Mouse (Mus musculus) erythroblast, adult 5-6 weeks (primary cell): ENCODE measurements around the gene Nrgn. TPM values are rescaled to one million over a fixed set of nuclear protein-coding genes. Genes with fewer than 3 reads are reported as not detected.

ENCODE experiments used
- ATAC-seq: replicated peaks from 2 replicates; pipeline ENCODE4 v1.8.0; 2016; ENCODE audit warnings: moderate number of reproducible peaks, mild to moderate bottlenecking, moderate TSS enrichment, inconsistent platforms; ENCODE audit not compliant: poor library complexity, low FRiP score, severe bottlenecking
- total RNA-seq, 2 experiments: library from RNA; stranded (forward) in 1 of 2; stranded (reverse) in 1 of 2; fragments of 150-400 nt in 1 of 2; fragments of 200-764, 138-1000 nt in 1 of 2; gene quantifications; 2 replicates each; pipeline versions ENCODE4 v1.2.3 to v1.2.4; 2015 to 2017; ENCODE audit warnings: low replicate concordance in 2 of 2

Gene Nrgn
- total RNA-seq, 2 experiments from 2014 or later: 1.7 to 2.9 TPM

DNA sequence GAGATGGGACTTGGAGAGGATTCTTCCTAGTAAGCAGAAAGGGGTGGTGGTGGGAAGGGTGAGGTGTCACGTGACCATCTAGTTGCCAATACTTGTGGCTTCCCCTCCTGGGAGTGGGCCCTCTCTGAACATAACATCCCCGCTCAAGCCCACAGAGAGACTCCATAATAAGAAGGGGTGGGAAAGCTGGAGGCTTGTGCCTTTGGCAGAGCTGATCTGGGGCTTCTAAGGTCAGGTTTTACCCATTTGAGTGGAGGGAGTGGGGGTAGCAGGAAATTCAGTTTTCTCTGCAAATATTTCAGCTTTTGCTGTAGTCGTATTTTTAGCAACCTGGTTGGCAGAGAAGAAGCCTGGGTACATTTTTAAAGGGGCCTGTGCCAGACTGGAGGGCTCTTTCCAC is 3.7 kb upstream of the Nrgn start:
- ATAC-seq: no peak

- ATAC-seq: no peak
These were observed 2.4 kb upstream of the Nrgn start, which contains the start of gene Siae for GRCm38 (mm10) chr9:37554838-37555748. Gene Siae (plus strand): TSS chr9:37555698.

GRCm38 (mm10) chr9:37554279-37554678 is 1.6 kb upstream of the Nrgn start:
- ATAC-seq: no peak

DNA sequence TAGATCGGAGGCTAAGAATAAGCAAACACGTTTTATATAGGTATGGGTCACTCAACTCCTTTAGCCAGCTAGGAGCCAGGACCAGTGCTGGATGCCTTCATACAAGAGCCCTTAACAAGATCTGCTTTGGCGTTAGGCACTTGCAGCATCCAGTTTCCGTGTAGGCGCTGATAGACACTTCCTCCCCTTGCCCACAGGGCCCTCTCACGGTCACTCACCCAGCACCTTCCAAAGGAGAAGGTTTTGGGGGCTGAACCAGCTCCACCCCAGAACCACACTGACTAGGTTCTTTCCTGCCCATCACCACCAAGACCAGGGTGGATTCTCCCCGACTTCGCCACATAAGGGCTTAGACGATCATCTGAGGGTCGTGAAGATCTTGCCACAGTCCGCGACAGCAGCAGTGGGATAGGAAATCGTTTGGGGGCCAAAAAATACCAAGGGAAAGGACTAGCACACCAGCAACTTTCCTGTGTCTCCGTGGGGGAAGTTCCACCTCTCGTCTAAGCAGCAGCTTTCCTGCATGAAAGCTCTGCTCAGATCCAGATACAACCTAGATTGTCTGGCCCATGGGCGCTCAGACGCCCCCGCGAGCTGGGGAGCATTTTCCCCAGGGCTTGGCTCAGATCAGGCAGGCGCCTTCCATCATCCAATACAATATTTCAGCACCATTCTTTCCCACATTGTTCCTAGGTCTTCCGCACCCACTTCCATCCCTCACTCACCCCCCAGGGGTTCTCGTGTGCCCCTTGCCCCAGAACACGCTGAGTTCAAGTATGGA is 763 bp downstream of the Nrgn start:
- ATAC-seq: no peak

- ATAC-seq: no peak
These were observed 2.3 kb downstream of the Nrgn start for GRCm38 (mm10) chr9:37550435-37550834.

- ATAC-seq: no peak
These were observed 5.8 kb downstream of the Nrgn start for GRCm38 (mm10) chr9:37546889-37547288.

DNA sequence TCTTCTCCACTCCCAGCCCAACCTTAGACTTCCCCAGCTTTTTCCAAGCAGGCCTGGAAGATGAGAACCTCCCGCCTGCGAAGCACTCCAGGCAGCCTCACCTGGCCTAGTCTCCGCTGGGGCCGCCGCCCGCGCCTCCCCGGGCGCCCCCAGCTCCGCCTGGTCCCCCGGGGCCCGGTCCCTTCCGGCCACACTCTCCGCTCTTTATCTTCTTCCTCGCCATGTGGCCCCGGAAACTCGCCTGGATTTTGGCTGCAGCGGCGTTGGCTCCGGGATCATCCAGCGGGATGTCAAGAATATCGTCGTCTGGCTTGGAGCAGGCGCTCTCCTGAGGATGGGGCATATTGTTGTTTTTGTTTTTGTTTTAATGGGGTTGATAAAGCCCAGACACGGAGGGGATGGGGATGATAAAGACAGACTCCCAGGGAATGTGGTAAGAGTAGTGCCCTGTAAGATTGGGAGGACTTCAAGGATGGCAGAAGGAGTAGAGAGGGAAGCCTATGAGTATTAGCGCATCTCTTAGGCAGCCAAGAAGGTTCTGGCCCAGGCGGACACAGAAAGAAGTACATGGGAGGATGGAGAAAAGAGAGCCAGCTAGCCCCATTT is 6.8 kb downstream of the Nrgn start:
- ATAC-seq: no peak

GRCm38 (mm10) chr9:37545166-37545610 is 7.5 kb downstream of the Nrgn start:
- no peak for ATAC-seq

- ATAC-seq: no peak
These were observed 8.1 kb downstream of the Nrgn start for GRCm38 (mm10) chr9:37544447-37545165.

- no peak for ATAC-seq
These were observed 8.7 kb downstream of the Nrgn start for GRCm38 (mm10) chr9:37543869-37544440.

- no peak for ATAC-seq
These were observed 10.7 kb downstream of the Nrgn start for GRCm38 (mm10) chr9:37541851-37542642.

DNA sequence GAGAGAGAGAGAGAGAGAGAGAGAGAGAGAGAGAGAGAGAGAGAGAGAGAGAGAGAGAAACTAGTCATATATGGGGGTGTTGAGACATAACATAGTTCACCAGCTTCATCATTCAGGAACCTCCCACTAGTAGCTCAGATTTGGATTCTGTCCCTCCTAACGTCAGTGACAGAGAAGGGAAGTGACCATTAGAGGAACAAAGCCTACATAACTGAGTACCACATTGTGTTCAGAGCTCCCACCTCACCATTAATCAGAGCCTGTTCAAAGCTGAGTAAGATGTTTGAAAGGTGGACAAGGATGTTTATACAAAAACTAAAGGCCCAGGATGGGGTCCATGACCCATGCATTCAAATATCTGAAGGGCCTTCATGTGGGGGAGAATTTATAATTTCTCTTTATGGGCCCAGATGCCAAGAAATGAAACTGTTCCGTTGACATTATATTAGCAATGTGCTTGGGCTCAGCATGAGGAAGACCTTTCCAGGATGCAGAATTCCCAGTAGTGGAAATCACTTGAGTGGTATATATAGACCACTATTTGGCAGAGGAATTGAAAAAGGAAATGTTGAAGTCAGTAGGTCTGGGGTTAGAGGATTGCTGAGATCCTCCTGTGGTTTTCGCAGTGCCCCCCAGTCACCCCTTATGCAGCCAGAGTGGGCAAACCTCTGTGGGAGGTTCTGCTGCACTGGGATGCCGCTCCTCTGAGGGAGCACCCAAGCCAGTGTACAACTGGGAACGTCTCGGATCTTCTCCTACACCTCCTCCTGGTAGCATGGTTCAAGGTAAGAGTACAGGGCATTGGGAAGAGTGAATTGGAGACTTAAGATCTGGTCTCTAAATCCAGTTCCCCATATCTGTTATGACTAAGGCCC is 11.8 kb downstream of the Nrgn start:
- no peak for ATAC-seq

DNA sequence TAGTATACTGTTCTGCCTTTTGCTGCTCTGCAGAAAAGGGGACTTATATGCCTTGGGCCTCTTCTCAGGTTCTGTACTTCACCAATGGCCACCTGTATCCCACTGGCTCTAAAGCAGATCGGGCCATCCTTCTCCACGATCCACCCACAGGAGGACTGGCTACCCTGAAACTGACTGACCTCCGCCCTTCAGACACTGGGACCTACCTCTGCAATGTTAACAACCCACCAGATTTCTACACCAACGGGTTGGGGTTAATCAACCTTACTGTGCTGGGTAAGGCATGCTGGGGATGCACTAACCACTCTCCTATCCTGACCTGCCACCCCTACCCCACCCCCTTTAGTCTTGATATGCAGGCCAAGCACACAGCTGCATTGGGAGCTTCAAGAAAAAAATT is 12.5 kb downstream of the Nrgn start:
- ATAC-seq: no peak

DNA sequence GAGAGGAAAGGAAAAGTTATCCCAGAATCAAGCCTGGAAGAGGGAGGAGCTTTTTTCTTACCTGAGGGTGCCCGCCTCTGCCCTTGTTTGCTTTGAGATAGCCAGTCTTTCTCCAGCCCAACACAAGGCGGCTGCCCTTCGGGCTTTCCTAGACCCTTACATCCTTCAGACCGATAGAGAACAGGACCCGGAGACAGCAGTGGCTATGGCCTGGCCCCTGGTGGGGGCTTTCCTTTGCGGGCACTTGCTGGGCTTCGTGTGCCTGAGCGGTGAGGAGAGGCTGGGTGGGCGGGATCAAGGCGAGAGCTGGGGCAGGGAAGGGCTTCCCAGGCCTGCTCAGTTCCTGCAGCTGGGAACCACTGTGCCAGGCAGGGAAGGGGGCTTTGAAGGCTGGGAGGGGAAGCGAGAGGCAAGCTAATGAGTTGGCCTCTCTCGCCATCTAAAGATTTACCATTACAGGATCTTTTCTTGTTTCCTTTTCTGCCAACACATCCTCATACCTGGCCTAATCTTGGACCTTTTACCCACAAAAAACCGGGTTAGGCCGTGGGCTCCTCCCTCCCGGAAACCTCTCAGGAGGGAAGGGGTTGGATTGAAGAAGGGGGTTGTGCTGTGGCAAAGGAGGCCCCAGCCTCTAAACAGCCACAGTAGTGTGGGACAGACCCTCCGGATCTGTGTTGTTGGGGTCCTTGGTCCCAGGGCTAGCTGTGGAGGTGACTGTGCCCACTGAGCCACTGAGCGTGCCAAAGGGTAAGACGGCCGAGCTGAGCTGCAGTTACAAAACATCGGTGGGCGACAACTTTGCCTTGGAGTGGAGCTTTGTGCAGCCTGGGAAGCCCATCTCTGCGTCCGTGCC is 13.3 kb downstream of the Nrgn start, which contains the start of gene Vsig2:
Gene Vsig2, plus strand, starts transcription at position 86 of the 856 bp plus-strand sequence.
- ATAC-seq: no peak

GRCm38 (mm10) chr9:37537658-37538250 is 14.9 kb downstream of the Nrgn start:
- ATAC-seq: no peak

DNA sequence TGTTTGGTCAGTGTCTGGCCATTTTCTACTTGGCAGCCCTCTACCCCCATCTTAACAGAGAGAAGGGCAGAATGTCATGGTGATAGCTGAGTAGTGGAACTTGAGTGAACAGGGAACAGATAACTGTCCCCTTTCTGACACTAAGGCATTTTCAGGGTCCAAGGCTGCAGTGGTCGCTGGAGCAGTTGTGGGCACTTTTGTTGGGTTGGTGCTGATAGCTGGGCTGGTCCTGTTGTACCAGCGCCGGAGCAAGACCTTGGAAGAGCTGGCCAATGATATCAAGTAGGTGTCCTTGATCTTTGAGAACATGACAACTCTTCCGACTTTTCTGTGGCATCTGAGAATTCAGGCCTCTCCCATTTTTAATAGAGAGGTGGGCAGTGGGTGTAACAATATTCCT is 15.9 kb downstream of the Nrgn start:
- no peak for ATAC-seq
